Mouse (Mus musculus) limb, embryonic 14.5 days (tissue): ENCODE results near the gene Lsamp. TPM values are rescaled to one million over a fixed set of nuclear protein-coding genes. Genes with fewer than 3 reads are reported as not detected.

ENCODE experiments used
- ATAC-seq: fragments of 200-750 bp; cut with Nextera tagmentation; 2 replicates; pipeline ENCODE4 v1.8.0; 2017; ENCODE audit warnings: low read depth, moderate number of reproducible peaks, moderate TSS enrichment; ENCODE audit not compliant: low FRiP score
- DNase-seq: peaks from one replicate; pipeline ENCODE4 v3.0.0-alpha.2; 2015; ENCODE audit warnings: low spot score
- H3K27ac ChIP-seq: fragments of 300-500 bp; sonication (generic); replicated peaks from 2 replicates; pipeline ENCODE4 v1.5.1; 2014; ENCODE audit warnings: low read depth, mild to moderate bottlenecking, low read length, moderate library complexity, mixed read lengths
- H3K27me3 ChIP-seq: fragments of 300-500 bp; sonication (generic); 2 replicates; pipeline ENCODE4 v1.6.1; 2014; ENCODE audit warnings: low read length, mixed read lengths; ENCODE audit not compliant: control insufficient read depth, insufficient read depth
- H3K36me3 ChIP-seq: fragments of 300-500 bp; sonication (generic); 2 replicates; pipeline ENCODE4 v1.6.1; 2014; ENCODE audit warnings: mild to moderate bottlenecking, low read length, moderate library complexity, mixed read lengths; ENCODE audit not compliant: control insufficient read depth, insufficient read depth
- H3K4me1 ChIP-seq: fragments of 300-500 bp; sonication (generic); 2 replicates; pipeline ENCODE4 v1.6.1; 2014; ENCODE audit warnings: antibody characterized with exemption, low read length, mixed read lengths; ENCODE audit not compliant: control insufficient read depth, insufficient read depth
- H3K4me2 ChIP-seq: fragments of 300-500 bp; sonication (generic); replicated peaks from 2 replicates; pipeline ENCODE4 v1.6.1; 2014; ENCODE audit warnings: low read depth, mild to moderate bottlenecking, low read length, moderate library complexity; ENCODE audit not compliant: severe bottlenecking
- H3K4me3 ChIP-seq: fragments of 300-500 bp; sonication (generic); replicated peaks from 2 replicates; pipeline ENCODE4 v1.5.1; 2014; ENCODE audit warnings: low read length
- H3K9ac ChIP-seq: fragments of 300-500 bp; sonication (generic); 2 replicates; pipeline ENCODE4 v1.6.1; 2014; ENCODE audit warnings: mild to moderate bottlenecking, low read depth, low read length, moderate library complexity; ENCODE audit not compliant: severe bottlenecking
- H3K9me3 ChIP-seq: fragments of 300-500 bp; sonication (generic); 2 replicates; pipeline ENCODE4 v1.6.1; 2016; ENCODE audit warnings: low read length; ENCODE audit not compliant: control insufficient read depth
- POLR2A ChIP-seq: fragments of 200-500 bp; IDR thresholded peaks from 2 replicates; pipeline ENCODE4 v1.8.0; 2012; ENCODE audit warnings: inconsistent platforms, mild to moderate bottlenecking, moderate library complexity, borderline replicate concordance; ENCODE audit not compliant: insufficient read depth, insufficient read length; ENCODE audit errors: extremely low read depth
- WGBS: fragments of 180-500 bp; shearing (Covaris S2); extraction: QIAGEN DNeasy Blood & Tissue Kit; methylation state at CpG from one replicate; pipeline ENCODE4 v1.1.7; 2014; 5-methylcytosine and 5-hydroxymethylcytosine counted together
- polyA plus RNA-seq, 2 experiments: library from polyadenylated mRNA; depleted of rRNA in 1 of 2; stranded (reverse) in 1 of 2; unstranded in 1 of 2; fragments of >200 nt; fragmentation: Nextera tagmentation in 1 of 2; extraction: Ambion mirVana in 1 of 2; gene quantifications; 2 replicates each; pipeline versions ENCODE4 v1.2.1 to v1.2.3; 2012 to 2014

Lsamp gene
- polyA plus RNA-seq, 2 experiments: 5.3 to 11.8 TPM

GRCm38 (mm10) chr16:40948013-40948412 is 963.9 kb downstream of the Lsamp start:
- TF ChIP-seq POLR2A: no peak
- ATAC-seq: no peak
- no peak overlapping the region for H3K4me3 ChIP-seq
- H3K36me3 ChIP-seq: no peaks in the 10 kb centered on the region
- no peak for DNase-seq
- no peak overlapping the region for H3K27ac ChIP-seq
- H3K4me1 ChIP-seq: no peaks in the 10 kb centered on the region
- no peaks in the 10 kb centered on the region for H3K9me3 ChIP-seq
- no peaks in the 10 kb centered on the region for H3K27me3 ChIP-seq
- no peak overlapping the region for H3K9ac ChIP-seq
- H3K4me2 ChIP-seq: no peak overlapping the region

DNA sequence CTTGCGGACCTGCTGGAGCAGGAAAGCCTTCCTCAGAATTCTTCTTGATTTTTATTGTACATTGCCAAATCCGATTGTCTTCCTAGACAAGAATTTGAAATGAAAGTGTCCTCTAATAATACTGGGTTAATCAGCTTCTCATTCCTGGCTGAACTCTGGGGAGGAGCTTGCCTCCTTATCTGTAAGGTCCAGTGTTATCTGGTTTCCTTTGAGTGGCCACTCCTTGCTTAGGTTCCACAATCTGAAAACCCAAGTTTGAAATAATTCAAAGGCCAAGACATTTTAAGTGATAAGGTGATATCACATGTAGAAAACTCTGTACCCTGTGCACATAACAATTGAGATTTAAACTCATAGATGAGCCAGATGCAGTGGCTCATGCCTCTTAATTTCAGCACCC is 975.0 kb downstream of the Lsamp start:
- no peaks in the 10 kb centered on the region for H3K9me3 ChIP-seq
- H3K4me2 ChIP-seq: no peak overlapping the region
- no peak for TF ChIP-seq POLR2A
- H3K27ac ChIP-seq: no peak overlapping the region
- no peak overlapping the region for H3K4me3 ChIP-seq
- no peaks in the 10 kb centered on the region for H3K27me3 ChIP-seq
- ATAC-seq (no peak), DNase-seq (no peak)
- no peak overlapping the region for H3K9ac ChIP-seq
- 81% methylated on average over 2 of the region's 2 CpGs for WGBS
- H3K4me1 ChIP-seq: no peaks in the 10 kb centered on the region
- no peaks in the 10 kb centered on the region for H3K36me3 ChIP-seq

GRCm38 (mm10) chr16:40960586-40960985 is 976.4 kb downstream of the Lsamp start:
- WGBS: 76% methylated on average over 1 of the region's 1 CpGs
- Histone ChIP-seq H3K9ac (no peak overlapping the region), H3K27ac (no peak overlapping the region), H3K4me2 (no peak overlapping the region), H3K9me3 (no peaks in the 10 kb centered on the region), H3K4me3 (no peak overlapping the region), H3K27me3 (no peaks in the 10 kb centered on the region), H3K4me1 (no peaks in the 10 kb centered on the region), H3K36me3 (no peaks in the 10 kb centered on the region)
- no peak for TF ChIP-seq POLR2A
- DNase-seq (no peak), ATAC-seq (no peak)

DNA sequence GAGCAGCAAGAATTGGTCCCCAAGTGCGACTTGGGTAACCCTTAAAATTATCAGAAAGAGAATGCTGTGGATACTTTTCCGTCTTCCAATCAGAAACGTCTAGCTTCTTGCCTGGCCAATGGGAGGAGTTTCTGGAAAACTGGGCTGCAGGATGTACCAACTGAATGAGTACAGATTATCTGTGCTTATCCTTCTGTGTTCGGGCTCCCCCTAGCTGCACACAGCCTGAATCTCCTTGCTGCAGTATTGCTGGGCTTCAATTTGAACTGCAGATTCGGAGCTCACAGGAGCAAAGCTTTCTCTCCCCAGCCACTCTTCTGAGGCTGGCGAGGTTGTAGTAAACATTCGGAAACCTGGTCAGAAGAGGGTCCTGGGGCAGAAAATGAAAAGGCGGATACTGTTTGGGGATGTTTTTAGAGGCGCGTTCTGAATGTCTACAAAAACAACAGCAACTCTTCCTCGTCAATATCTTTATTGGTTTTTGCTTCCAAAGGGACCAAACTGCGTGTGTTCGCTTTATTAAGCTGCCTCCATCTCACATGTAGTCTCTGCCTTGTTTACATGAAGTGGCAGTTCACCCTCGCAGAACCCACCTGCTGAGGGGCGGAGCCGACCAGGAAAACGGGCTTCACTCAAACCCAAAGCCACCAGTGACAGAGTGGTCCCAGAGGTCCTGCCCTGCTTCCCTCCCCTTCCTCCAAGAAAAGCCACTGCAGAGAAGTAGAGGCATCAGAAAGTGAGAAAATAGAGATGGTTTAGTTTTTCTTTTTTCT is 984.1 kb downstream of the Lsamp start:
- peak overlapping the region; percentile 38 for H3K9ac ChIP-seq
- 16% methylated on average over 17 of the region's 17 CpGs for WGBS
- peak overlapping the region; percentile 47 for H3K4me2 ChIP-seq
- H3K9me3 ChIP-seq: no peaks in the 10 kb centered on the region
- DNase-seq (peak; percentile 81), ATAC-seq (peak; percentile 94)
- no peak overlapping the region for H3K27ac ChIP-seq
- H3K4me3 ChIP-seq: peak overlapping the region; percentile 26
- no peaks in the 10 kb centered on the region; the same call in 1 of the 2 replicates for H3K27me3 ChIP-seq
- no peaks in the 10 kb centered on the region for H3K4me1 ChIP-seq
- no peak for TF ChIP-seq POLR2A
- H3K36me3 ChIP-seq: no peaks in the 10 kb centered on the region

GRCm38 (mm10) chr16:40971382-40971781 is 987.2 kb downstream of the Lsamp start:
- no peak for ATAC-seq
- no peak overlapping the region for H3K27ac ChIP-seq
- WGBS: 56% methylated on average over 3 of the region's 3 CpGs
- no peaks in the 10 kb centered on the region for H3K4me1 ChIP-seq
- H3K4me2 ChIP-seq: no peak overlapping the region
- no peak for TF ChIP-seq POLR2A
- no peaks in the 10 kb centered on the region; the same call in 1 of the 2 replicates for H3K27me3 ChIP-seq
- H3K4me3 ChIP-seq: no peak overlapping the region
- H3K36me3 ChIP-seq: no peaks in the 10 kb centered on the region
- H3K9ac ChIP-seq: no peak overlapping the region
- no peak for DNase-seq
- no peaks in the 10 kb centered on the region for H3K9me3 ChIP-seq
